Mouse (Mus musculus) CH12.LX (cell line): ENCODE measurements at regions not wholly inside any gene's neighbourhood (a gene's known extent, or its start where the extent isn't known, plus 50 kb on each side); places are given as distances from the start of the nearest gene placed in this dataset.

Source experiments
- DNase-seq: peaks from one replicate; pipeline ENCODE4 v3.0.0-alpha.2; 2013; ENCODE audit errors: extremely low read depth
- H3K27ac ChIP-seq: 2 replicates; pipeline ENCODE4 v1.5.1; 2012; ENCODE audit warnings: low read depth, mild to moderate bottlenecking, control low read depth, moderate library complexity; ENCODE audit not compliant: insufficient read depth
- H3K27me3 ChIP-seq: replicated peaks from 2 replicates; pipeline ENCODE3; 2012; ENCODE audit warnings: inconsistent platforms
- H3K36me3 ChIP-seq, 2 experiments: replicated peaks in 1 of 2; 2 replicates each; pipeline versions ENCODE3 to v1.6.1; 2012; ENCODE audit warnings: inconsistent platforms in 1 of 2, low read length in 1 of 2, mild to moderate bottlenecking in 1 of 2, mixed read lengths in 1 of 2, moderate library complexity in 1 of 2; ENCODE audit not compliant: control insufficient read depth in 1 of 2, insufficient read depth in 1 of 2
- H3K4me1 ChIP-seq, 2 experiments: 2 replicates each; pipeline ENCODE4 v1.6.1; 2012; ENCODE audit warnings: inconsistent platforms in 1 of 2, moderate library complexity in 1 of 2; ENCODE audit not compliant: insufficient read depth in 2 of 2, control insufficient read depth in 1 of 2
- H3K4me2 ChIP-seq: 2 replicates; pipeline ENCODE4 v1.6.1; 2012; ENCODE audit warnings: low read depth, mild to moderate bottlenecking, control low read depth; ENCODE audit not compliant: poor library complexity, insufficient read depth, severe bottlenecking
- H3K4me3 ChIP-seq, 3 experiments: fragments of 150-350 bp in 1 of 3; sonication (generic) in 1 of 3; replicated peaks in 1 of 3; 2 replicates each; pipeline versions ENCODE3 to v1.5.1; 2011 to 2012; ENCODE audit warnings: low read depth in 2 of 3, low read length in 2 of 3, mild to moderate bottlenecking in 2 of 3, moderate library complexity in 2 of 3, control low read depth in 1 of 3, improper control_type of control experiment in 1 of 3, inconsistent platforms in 1 of 3, mixed read lengths in 1 of 3; ENCODE audit not compliant: poor library complexity in 1 of 3
- H3K79me2 ChIP-seq: replicated peaks from 2 replicates; pipeline ENCODE4 v1.6.1; 2012; ENCODE audit warnings: mild to moderate bottlenecking, moderate library complexity; ENCODE audit not compliant: control insufficient read depth, poor library complexity, insufficient read depth, severe bottlenecking; ENCODE audit errors: extremely low read depth
- H3K9ac ChIP-seq: 2 replicates; pipeline ENCODE4 v1.6.1; 2012; ENCODE audit warnings: low read depth, mild to moderate bottlenecking, control low read depth, moderate library complexity; ENCODE audit not compliant: insufficient read depth
- H3K9me3 ChIP-seq: replicated peaks from 2 replicates; pipeline ENCODE3; 2012; ENCODE audit warnings: low read length, inconsistent platforms, mixed read lengths
- CHD1 ChIP-seq: IDR thresholded peaks from 2 replicates; pipeline ENCODE4 v1.6.1; 2012; ENCODE audit warnings: low read depth, low read length, improper control_type of control experiment, inconsistent platforms
- CTCF ChIP-seq, 2 experiments: IDR thresholded peaks in 1 of 2; conservative IDR thresholded peaks in 1 of 2; 2 replicates each; pipeline ENCODE4 v1.5.1; 2011 to 2012; ENCODE audit warnings: low read depth in 2 of 2, low read length in 2 of 2, improper control_type of control experiment in 1 of 2, inconsistent platforms in 1 of 2, mild to moderate bottlenecking in 1 of 2, moderate library complexity in 1 of 2
- ELF1 ChIP-seq: IDR thresholded peaks from 2 replicates; pipeline ENCODE4 v1.6.1; 2014; ENCODE audit warnings: low read depth, mild to moderate bottlenecking, inconsistent platforms, low read length, improper control_type of control experiment
- EP300 ChIP-seq: IDR thresholded peaks from 2 replicates; pipeline ENCODE4 v1.6.1; 2011; ENCODE audit warnings: low read length, improper control_type of control experiment
- MAFK ChIP-seq: IDR thresholded peaks from 2 replicates; pipeline ENCODE4 v1.6.1; 2011; ENCODE audit warnings: low read length, improper control_type of control experiment; ENCODE audit not compliant: insufficient replicate concordance
- MAX ChIP-seq: IDR thresholded peaks from 2 replicates; pipeline ENCODE4 v1.6.1; 2011; ENCODE audit warnings: low read length, improper control_type of control experiment
- MAZ ChIP-seq: IDR thresholded peaks from 2 replicates; pipeline ENCODE4 v1.6.1; 2012; ENCODE audit warnings: low read depth, mild to moderate bottlenecking, inconsistent platforms, low read length, improper control_type of control experiment, moderate library complexity
- MXI1 ChIP-seq: IDR thresholded peaks from 2 replicates; pipeline ENCODE4 v1.6.1; 2011; ENCODE audit warnings: mild to moderate bottlenecking, low read depth, low read length, improper control_type of control experiment
- MYC ChIP-seq: IDR thresholded peaks from 2 replicates; pipeline ENCODE4 v1.6.1; 2011; ENCODE audit warnings: low read depth, mild to moderate bottlenecking, improper control_type of control experiment, low read length
- NELFE ChIP-seq: IDR thresholded peaks from 2 replicates; pipeline ENCODE4 v1.6.1; 2011; ENCODE audit warnings: low read depth, low read length, improper control_type of control experiment
- NRF1 ChIP-seq: IDR thresholded peaks from 2 replicates; pipeline ENCODE4 v1.6.1; 2014; ENCODE audit warnings: low read depth, mild to moderate bottlenecking, inconsistent platforms, low read length, improper control_type of control experiment, moderate library complexity
- PAX5 ChIP-seq: IDR thresholded peaks from 2 replicates; pipeline ENCODE4 v1.6.1; 2012; ENCODE audit warnings: low read length, inconsistent platforms, mixed read lengths
- POLR2A ChIP-seq: IDR thresholded peaks from 2 replicates; pipeline ENCODE4 v1.6.1; 2011; ENCODE audit warnings: low read depth, mild to moderate bottlenecking, improper control_type of control experiment, low read length
- RAD21 ChIP-seq: IDR thresholded peaks from 2 replicates; pipeline ENCODE4 v1.6.1; 2011; ENCODE audit warnings: low read depth, mild to moderate bottlenecking, low read length, improper control_type of control experiment, moderate library complexity
- RCOR1 ChIP-seq: conservative IDR thresholded peaks from 2 replicates; pipeline ENCODE4 v1.6.1; 2012; ENCODE audit warnings: low read depth, mild to moderate bottlenecking, inconsistent platforms, low read length, improper control_type of control experiment
- SMC3 ChIP-seq: IDR thresholded peaks from 2 replicates; pipeline ENCODE4 v1.6.1; 2011; ENCODE audit warnings: low read depth, low read length, improper control_type of control experiment
- TCF12 ChIP-seq: IDR thresholded peaks from 2 replicates; pipeline ENCODE4 v1.6.1; 2014; ENCODE audit warnings: low read depth, mild to moderate bottlenecking, inconsistent platforms, low read length, improper control_type of control experiment
- USF1 ChIP-seq: IDR thresholded peaks from 2 replicates; pipeline ENCODE4 v1.6.1; 2014; ENCODE audit warnings: low read depth, mild to moderate bottlenecking, inconsistent platforms, low read length, improper control_type of control experiment
- USF2 ChIP-seq: conservative IDR thresholded peaks from 2 replicates; pipeline ENCODE4 v1.6.1; 2011; ENCODE audit warnings: low read depth, low read length, improper control_type of control experiment
- ZMIZ1 ChIP-seq: IDR thresholded peaks from 2 replicates; pipeline ENCODE4 v1.6.1; 2012; ENCODE audit warnings: low read depth, mild to moderate bottlenecking, inconsistent platforms, low read length, improper control_type of control experiment
- dilution Hi-C: fragments of 300-500 bp; cut with MboI; formaldehyde crosslinking; loops from 2 replicates; pipeline ENCODE4 v1.14.3; 2020; ENCODE audit warnings: low sequenced_read_pairs; ENCODE audit not compliant: extremely low pct_unique_long_range_greater_than_20kb, extremely low pct_ligation_motif_present
- in situ Hi-C: fragments of 300-500 bp; cut with MboI; formaldehyde crosslinking; loops from 3 replicates; pipeline ENCODE4 v1.14.3; 2019; ENCODE audit warnings: low sequenced_read_pairs, low pct_ligation_motif_present, low pct_unique_long_range_greater_than_20kb, mixed read lengths

DNA sequence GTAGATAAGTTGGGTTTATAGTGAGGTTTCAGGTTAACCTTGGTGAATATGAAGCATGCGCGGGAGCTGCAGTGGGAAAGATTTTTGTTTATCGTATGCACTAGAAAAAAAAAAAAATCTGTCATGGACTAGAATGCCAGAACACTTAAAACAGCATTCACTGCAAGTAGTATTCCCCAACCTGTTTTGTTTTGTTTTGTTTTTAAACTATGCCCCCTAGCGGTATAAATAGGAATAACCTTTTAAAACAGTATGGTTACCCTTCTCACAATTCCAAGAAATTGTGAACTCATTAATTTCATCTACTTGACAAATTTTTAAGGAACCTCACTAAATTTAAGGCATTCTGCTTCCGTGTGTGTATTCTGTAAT lies 1103.2 kb upstream of the 2610301B20Rik start (continued):
- TF ChIP-seq USF2 (no peak), ZMIZ1 (no peak), NELFE (no peak)
- TF ChIP-seq, all 38 proteins: peak for 8

GRCm38 (mm10) chr4:9778391-9778790 lies 1095.9 kb upstream of the 2610301B20Rik start:
- Histone ChIP-seq H3K4me3 (no peak overlapping the region), H3K27me3 (no peaks in the 10 kb centered on the region), H3K9me3 (no peaks in the 10 kb centered on the region), H3K4me2 (no peak overlapping the region), H3K9ac (no peak overlapping the region), H3K4me1 (peaks cover 7 to 11% of the 10 kb centered on the region in 2 experiments), H3K79me2 (no peaks in the 10 kb centered on the region), H3K27ac (no peak overlapping the region), H3K36me3 (no peaks in the 10 kb centered on the region)
- DNase-seq = no peak
- in situ Hi-C loops = loop anchor here (10.0 kb wide), 1 partner anchor 644 kb away; no protein-coding TSS in a partner anchor
- no peak for TF ChIP-seq NRF1
- dilution Hi-C loops = no loop called here

GRCm38 (mm10) chr4:9779594-9779993 lies 1094.7 kb upstream of the 2610301B20Rik start:
- dilution Hi-C loops (no loop called here), in situ Hi-C loops (loop anchor here (10.0 kb wide), 1 partner anchor 645 kb away; no protein-coding TSS in a partner anchor)
- Histone ChIP-seq H3K9ac (no peak overlapping the region), H3K4me2 (no peak overlapping the region), H3K27ac (no peak overlapping the region), H3K4me3 (no peak overlapping the region), H3K79me2 (no peaks in the 10 kb centered on the region), H3K4me1 (peaks cover 9 to 11% of the 10 kb centered on the region in 2 experiments), H3K9me3 (no peaks in the 10 kb centered on the region), H3K36me3 (no peaks in the 10 kb centered on the region), H3K27me3 (no peaks in the 10 kb centered on the region)
- no peak for TF ChIP-seq PAX5
- no peak for TF ChIP-seq USF1
- no peak for TF ChIP-seq MAZ
- TF ChIP-seq CHD1 = no peak
- no peak for TF ChIP-seq MYC
- no peak for TF ChIP-seq POLR2A
- TF ChIP-seq SMC3 = no peak
- TF ChIP-seq MAX = no peak
- TF ChIP-seq TCF12 = no peak
- no peak for TF ChIP-seq RCOR1
- no peak for DNase-seq

DNA sequence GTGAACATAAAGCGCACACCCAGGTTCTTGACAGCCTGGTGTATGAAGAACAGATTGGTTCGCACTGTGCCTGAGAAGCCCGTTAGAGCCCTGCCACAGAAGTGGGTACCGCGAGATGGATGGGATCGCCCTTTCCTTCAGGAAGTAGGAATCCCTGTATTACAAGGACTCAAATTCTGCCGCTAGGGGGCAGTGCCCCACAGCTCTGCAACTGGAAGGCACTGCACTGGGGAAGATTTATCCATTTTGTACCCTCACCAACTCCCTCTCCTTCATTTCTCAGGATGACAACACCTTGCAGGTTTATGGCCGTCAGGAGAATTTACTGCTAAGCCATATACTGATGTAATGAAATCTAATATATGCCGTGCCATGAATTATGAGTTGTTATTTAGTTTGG lies 1094.1 kb upstream of the 2610301B20Rik start:
- no peaks in the 10 kb centered on the region for H3K36me3 ChIP-seq
- H3K27ac ChIP-seq = no peak overlapping the region
- H3K4me1 ChIP-seq = peaks cover 7 to 11% of the 10 kb centered on the region in 2 experiments
- H3K9me3 ChIP-seq = no peaks in the 10 kb centered on the region
- H3K4me2 ChIP-seq = no peak overlapping the region
- peak; percentile 56 for DNase-seq
- H3K9ac ChIP-seq = no peak overlapping the region
- in situ Hi-C loops (no loop called here), dilution Hi-C loops (no loop called here)
- TF ChIP-seq SMC3 (peak; percentile 49), CTCF (conservative IDR thresholded peaks at IDR 0.05 in 1 of 2, IDR thresholded peaks at IDR 0.05 in 1 of 2; ENCODE audit: low read depth in 2 of 2, low read length in 2 of 2) (peak; percentile 68 to 76), EP300 (no peak), USF2 (no peak), ELF1 (peak; percentile 18; the same call in 1 of the 2 replicates), MAFK (no peak), RAD21 (peak; percentile 67), MXI1 (no peak)
- no peak overlapping the region for H3K4me3 ChIP-seq
- H3K27me3 ChIP-seq = no peaks in the 10 kb centered on the region
- H3K79me2 ChIP-seq = no peaks in the 10 kb centered on the region
